Mouse (Mus musculus) CD4-positive, CD25-positive, alpha-beta regulatory T cell, adult 9 weeks (primary cell): ENCODE measurements around the gene Rps17. TPM values are rescaled to one million over a fixed set of nuclear protein-coding genes. Genes with fewer than 3 reads are reported as not detected.

ENCODE experiments used
- polyA plus RNA-seq: library from polyadenylated mRNA; unstranded; fragments of 100-300 nt; shearing (Covaris generic); gene quantifications from one replicate; pipeline ENCODE4 v1.2.1, GENCODE M21; 2017

Gene Rps17
- 978 TPM for polyA plus RNA-seq

DNA sequence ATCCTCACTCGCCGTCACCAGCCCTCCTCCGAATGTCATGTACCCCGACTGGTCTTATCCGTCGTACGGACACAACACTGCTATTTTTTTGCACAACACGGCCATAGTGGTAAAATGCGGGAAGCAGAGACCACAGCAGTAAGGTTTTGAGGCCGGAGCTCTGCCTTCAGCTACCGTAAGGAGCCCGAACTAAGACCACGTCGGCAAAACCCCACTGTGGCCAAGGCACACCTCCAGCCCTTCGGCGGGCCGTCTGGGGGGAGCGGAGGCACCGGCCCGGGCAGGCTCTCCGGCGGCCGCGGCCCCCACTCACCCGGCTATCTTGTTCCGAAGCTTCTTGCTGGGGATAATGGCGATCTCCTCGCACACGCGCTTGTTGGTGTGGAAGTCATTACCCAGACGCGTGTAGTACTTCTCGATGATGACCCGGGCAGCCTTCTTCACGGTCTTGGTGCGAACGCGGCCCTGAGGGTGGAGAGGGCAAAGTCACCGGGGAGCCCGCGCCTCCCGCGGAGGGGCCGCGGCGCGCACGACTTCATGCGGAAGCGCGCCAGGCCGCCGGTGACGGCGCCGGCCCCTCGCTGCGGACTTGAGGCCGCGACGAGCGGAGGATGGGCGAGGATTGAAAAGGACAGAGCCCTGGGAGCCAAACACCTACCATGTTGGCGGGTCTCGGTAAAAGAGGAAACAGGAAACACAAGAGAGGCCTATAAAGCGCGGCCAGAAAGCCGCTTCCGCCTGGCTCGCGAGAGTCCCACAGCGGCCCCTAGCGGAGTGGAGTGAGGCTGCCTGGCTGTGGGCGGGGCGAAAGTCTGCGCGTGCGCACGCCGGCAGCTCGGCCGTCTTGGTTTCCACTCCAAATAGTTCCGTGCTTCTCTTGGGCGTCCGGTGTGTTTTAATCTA lies at the start of gene Rps17:
TSS of gene Rps17 (minus strand) at position 711 of the 903 bp plus-strand sequence.

Other genes with a start within 250 kb of the Rps17 start
- gene Slc28a1, start 230.5 kb downstream of the Rps17 start, polyA plus RNA-seq: not detected
- 0.84 TPM for gene Pde8a, start 131.7 kb downstream of the Rps17 start, polyA plus RNA-seq
- gene Cpeb1, start 110.2 kb upstream of the Rps17 start, polyA plus RNA-seq: 0.36 TPM
- gene Ap3b2, start 148.7 kb upstream of the Rps17 start, polyA plus RNA-seq: not detected
- not detected for gene BC048679, start 153.0 kb upstream of the Rps17 start, polyA plus RNA-seq
- gene Fsd2, start 221.7 kb upstream of the Rps17 start, polyA plus RNA-seq: 6.8 TPM
- 2.6 TPM for gene Whamm, start 226.0 kb upstream of the Rps17 start, polyA plus RNA-seq